Mouse (Mus musculus) limb, embryonic 10.5 days (tissue): ENCODE measurements around the gene Prdm8. TPM values are rescaled to one million over a fixed set of nuclear protein-coding genes. Genes with fewer than 3 reads are reported as not detected.

Source experiments
- DNase-seq: peaks from one replicate; pipeline ENCODE4 v3.0.0-alpha.2; 2017; ENCODE audit warnings: low spot score
- H3K27ac ChIP-seq: fragments of 300-500 bp; sonication (generic); 2 replicates; pipeline ENCODE4 v1.5.1; 2016; ENCODE audit warnings: mild to moderate bottlenecking
- H3K27me3 ChIP-seq: fragments of 300-500 bp; sonication (generic); 2 replicates; pipeline ENCODE4 v1.6.1; 2016; ENCODE audit warnings: low read depth, mild to moderate bottlenecking; ENCODE audit not compliant: poor library complexity, severe bottlenecking
- H3K36me3 ChIP-seq: fragments of 300-500 bp; sonication (generic); 2 replicates; pipeline ENCODE4 v1.6.1; 2016; ENCODE audit warnings: mild to moderate bottlenecking, moderate library complexity
- H3K4me1 ChIP-seq: fragments of 300-500 bp; sonication (generic); 2 replicates; pipeline ENCODE4 v1.6.1; 2016
- H3K4me3 ChIP-seq: fragments of 300-500 bp; sonication (generic); 2 replicates; pipeline ENCODE4 v1.5.1; 2016; ENCODE audit warnings: mild to moderate bottlenecking, moderate library complexity
- H3K9me3 ChIP-seq: fragments of 300-500 bp; sonication (generic); replicated peaks from 2 replicates; pipeline ENCODE4 v1.6.1; 2016; ENCODE audit warnings: mild to moderate bottlenecking
- WGBS: fragments of 180-500 bp; shearing (Covaris S2); methylation state at CpG from one replicate; pipeline ENCODE4 v1.1.7; 2016; 5-methylcytosine and 5-hydroxymethylcytosine counted together
- polyA plus RNA-seq: library from polyadenylated mRNA; unstranded; fragments of >200 nt; fragmentation: Nextera tagmentation; extraction: Ambion mirVana; gene quantifications from 2 replicates; pipeline ENCODE4 v1.2.1, GENCODE M21; 2016

Gene Prdm8
- polyA plus RNA-seq = 0.08 TPM in 1 of 2 replicates, not detected in the other

GRCm38 (mm10) chr5:98167180-98167824, at the start of gene Prdm8:
Gene Prdm8, plus strand, starts transcription at chr5:98167198.
- Histone ChIP-seq H3K36me3 (no peaks in the 10 kb centered on the region), H3K27ac (peak within 1 kb of the TSS; percentile 58; the same call in 1 of the 2 replicates), H3K4me1 (peaks cover 47% of the 10 kb centered on the region), H3K27me3 (peaks cover 81% of the 10 kb centered on the region), H3K4me3 (peak within 1 kb of the TSS; percentile 60), H3K9me3 (no peaks in the 10 kb centered on the region)
- WGBS = 1% methylated on average over 46 of the region's 51 CpGs
- DNase-seq = peak; percentile 91

DNA sequence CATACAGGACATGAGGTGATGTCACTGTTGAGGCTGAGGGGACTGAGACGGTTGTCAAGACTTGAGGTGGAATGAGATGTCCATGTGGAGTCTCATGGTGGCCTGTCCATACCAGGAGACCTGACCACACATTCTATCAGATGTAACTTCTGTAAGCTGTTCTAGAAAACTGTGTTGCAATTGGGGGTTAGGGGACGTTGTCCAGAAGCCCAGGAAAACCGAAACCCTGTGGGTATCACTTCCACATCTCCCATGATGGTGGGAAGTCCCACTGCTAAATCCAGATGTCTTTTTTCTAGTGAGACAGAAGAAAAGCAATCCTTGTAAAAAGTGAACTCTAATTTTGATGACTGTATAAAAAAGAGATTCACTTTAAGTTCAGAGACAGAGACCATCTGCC, 39.9 kb upstream of the Prdm8 start:
- Histone ChIP-seq H3K4me3 (no peak overlapping the region), H3K27me3 (no peaks in the 10 kb centered on the region), H3K9me3 (no peaks in the 10 kb centered on the region), H3K27ac (no peak overlapping the region), H3K36me3 (no peaks in the 10 kb centered on the region), H3K4me1 (no peaks in the 10 kb centered on the region)
- WGBS = 87% methylated on average over 3 of the region's 3 CpGs
- no peak for DNase-seq

GRCm38 (mm10) chr5:98138545-98139296, 28.3 kb upstream of the Prdm8 start:
- no peaks in the 10 kb centered on the region for H3K9me3 ChIP-seq
- peaks cover 11% of the 10 kb centered on the region; the same call in 1 of the 2 replicates for H3K4me1 ChIP-seq
- no peak for DNase-seq
- WGBS = 88% methylated on average over 14 of the region's 14 CpGs
- H3K4me3 ChIP-seq = no peak overlapping the region
- no peaks in the 10 kb centered on the region for H3K36me3 ChIP-seq
- no peak overlapping the region for H3K27ac ChIP-seq
- H3K27me3 ChIP-seq = no peaks in the 10 kb centered on the region

GRCm38 (mm10) chr5:98139297-98139660, 27.7 kb upstream of the Prdm8 start:
- Histone ChIP-seq H3K27ac (no peak overlapping the region), H3K36me3 (no peaks in the 10 kb centered on the region), H3K27me3 (no peaks in the 10 kb centered on the region), H3K4me3 (no peak overlapping the region), H3K4me1 (peaks cover 11% of the 10 kb centered on the region; the same call in 1 of the 2 replicates), H3K9me3 (no peaks in the 10 kb centered on the region)
- DNase-seq = no peak
- 87% methylated on average over 3 of the region's 3 CpGs for WGBS

DNA sequence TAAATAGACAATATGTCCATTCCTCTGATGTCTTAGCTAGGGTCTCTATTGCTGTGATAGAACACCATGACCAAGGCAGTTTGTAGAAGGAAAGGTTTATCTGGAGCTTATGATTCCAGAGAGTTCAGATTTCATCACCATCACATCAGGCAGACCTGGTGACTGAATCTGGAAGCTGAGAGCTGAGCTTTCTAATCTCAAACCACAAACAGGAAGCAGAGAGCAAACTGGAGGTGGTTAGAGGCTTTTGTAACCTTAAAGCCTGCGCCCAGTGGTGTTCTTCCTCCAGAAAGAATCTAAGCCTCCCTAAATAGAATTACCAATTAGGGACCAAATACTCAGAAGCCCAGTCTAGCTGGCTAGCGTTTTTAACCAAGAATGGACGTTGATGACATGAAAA, 20.1 kb upstream of the Prdm8 start:
- DNase-seq = no peak
- H3K27ac ChIP-seq = no peak overlapping the region
- no peak overlapping the region for H3K4me3 ChIP-seq
- H3K4me1 ChIP-seq = peaks cover 9% of the 10 kb centered on the region; the same call in 1 of the 2 replicates
- no peaks in the 10 kb centered on the region for H3K9me3 ChIP-seq
- H3K36me3 ChIP-seq = no peaks in the 10 kb centered on the region
- 77% methylated on average over 3 of the region's 3 CpGs for WGBS
- no peaks in the 10 kb centered on the region for H3K27me3 ChIP-seq

DNA sequence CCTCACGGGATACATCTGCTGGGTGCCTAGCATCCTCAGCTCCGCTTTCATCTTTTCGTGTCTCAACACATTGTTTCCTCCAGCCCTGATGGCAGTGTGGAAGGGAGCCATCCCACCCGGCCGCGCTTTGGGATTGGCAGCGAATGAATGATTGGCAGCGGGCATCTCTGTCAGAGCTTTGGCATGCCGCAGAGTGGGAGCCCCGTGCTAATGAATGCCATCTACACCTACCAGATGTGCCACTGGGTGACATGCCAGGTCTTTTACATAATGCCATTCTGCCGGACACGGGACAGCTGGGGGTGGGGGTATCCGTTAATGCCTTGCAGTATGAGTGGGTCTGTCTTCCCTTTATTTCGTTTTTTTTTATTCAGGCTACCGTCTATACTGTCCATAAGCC, 882 bp upstream of the Prdm8 start:
- Histone ChIP-seq H3K9me3 (no peaks in the 10 kb centered on the region), H3K4me3 (0 out of 2 replicates have a peak overlapping the region, but pooled peaks have one; percentile 60), H3K27me3 (peaks cover 69% of the 10 kb centered on the region), H3K27ac (no peak overlapping the region), H3K4me1 (peaks cover 41% of the 10 kb centered on the region), H3K36me3 (no peaks in the 10 kb centered on the region)
- no peak for DNase-seq
- WGBS = under 1% methylated on average over 15 of the region's 15 CpGs

GRCm38 (mm10) chr5:98168356-98169285, 1.6 kb downstream of the Prdm8 start:
- Histone ChIP-seq H3K9me3 (no peaks in the 10 kb centered on the region), H3K4me3 (peak overlapping the region; percentile 60), H3K27ac (no peak overlapping the region), H3K4me1 (peaks cover 55% of the 10 kb centered on the region), H3K27me3 (peaks cover 94% of the 10 kb centered on the region), H3K36me3 (no peaks in the 10 kb centered on the region)
- WGBS = under 1% methylated on average over 37 of the region's 37 CpGs
- DNase-seq = peak; percentile 57

DNA sequence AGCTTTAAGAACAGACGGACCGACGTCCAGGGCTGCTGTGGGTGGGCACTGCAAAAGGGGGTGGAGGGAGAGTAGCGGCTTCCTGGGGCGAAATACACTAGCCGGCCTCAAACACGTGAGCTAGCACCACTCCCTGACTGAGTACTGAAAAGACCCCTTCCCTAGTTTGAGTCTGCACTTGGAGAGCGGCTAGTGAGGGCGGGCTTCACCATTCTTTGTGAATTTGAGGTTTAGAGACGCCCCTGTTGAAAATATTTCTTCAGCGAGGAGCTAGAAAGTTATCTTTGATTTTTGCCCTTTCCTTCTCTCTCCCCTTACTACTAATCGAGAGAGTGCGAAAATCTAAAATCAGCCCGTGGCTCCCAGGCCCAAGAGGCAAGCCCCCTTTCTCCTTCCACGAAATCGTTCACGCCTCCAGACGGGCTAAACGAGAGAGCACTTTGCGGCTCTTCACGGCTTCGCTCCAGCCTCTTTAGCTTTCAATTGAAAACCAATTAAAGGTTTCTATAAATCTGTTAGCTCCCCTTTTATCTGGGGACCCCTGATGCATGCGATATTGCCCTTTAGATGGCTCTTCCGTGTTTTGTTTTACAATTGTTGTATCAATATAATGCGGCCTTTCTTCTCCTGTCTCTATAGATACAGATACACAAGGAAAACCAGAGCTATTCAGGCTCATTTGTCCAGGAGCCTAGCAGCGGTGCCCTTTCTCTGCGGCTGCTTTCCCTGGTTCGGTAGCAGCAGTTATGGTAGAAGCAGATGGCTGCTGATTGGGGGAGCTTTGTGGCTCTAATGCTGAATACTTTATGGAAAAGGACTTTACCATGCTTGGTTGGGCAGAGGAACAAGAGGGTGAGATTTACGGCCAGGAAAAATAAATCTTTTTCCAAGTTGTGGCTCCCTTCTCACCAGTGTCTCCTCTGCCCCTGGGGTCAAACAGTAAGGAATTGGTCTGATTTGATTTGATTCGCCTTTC, 2.7 kb downstream of the Prdm8 start:
- Histone ChIP-seq H3K4me3 (peak overlapping the region; percentile 60; the same call in 1 of the 2 replicates), H3K27me3 (peaks cover 100% of the 10 kb centered on the region), H3K9me3 (no peaks in the 10 kb centered on the region), H3K36me3 (no peaks in the 10 kb centered on the region), H3K4me1 (peaks cover 55% of the 10 kb centered on the region), H3K27ac (no peak overlapping the region)
- WGBS = under 1% methylated on average over 30 of the region's 30 CpGs
- peak; percentile 43 for DNase-seq

- H3K4me1 ChIP-seq = peaks cover 48% of the 10 kb centered on the region
- peak; percentile 44 for DNase-seq
- peaks cover 100% of the 10 kb centered on the region for H3K27me3 ChIP-seq
- no peak overlapping the region for H3K27ac ChIP-seq
- H3K4me3 ChIP-seq = no peak overlapping the region
- no peaks in the 10 kb centered on the region for H3K36me3 ChIP-seq
- H3K9me3 ChIP-seq = no peaks in the 10 kb centered on the region
- 3% methylated on average over 9 of the region's 9 CpGs for WGBS
Measured at GRCm38 (mm10) chr5:98171651-98172230, 4.7 kb downstream of the Prdm8 start.

GRCm38 (mm10) chr5:98172502-98173181, 5.6 kb downstream of the Prdm8 start:
- no peak overlapping the region for H3K27ac ChIP-seq
- no peak overlapping the region for H3K4me3 ChIP-seq
- no peaks in the 10 kb centered on the region for H3K9me3 ChIP-seq
- H3K4me1 ChIP-seq = peaks cover 39% of the 10 kb centered on the region
- H3K36me3 ChIP-seq = no peaks in the 10 kb centered on the region
- WGBS = 2% methylated on average over 15 of the region's 15 CpGs
- H3K27me3 ChIP-seq = peaks cover 100% of the 10 kb centered on the region
- peak; percentile 50 for DNase-seq

DNA sequence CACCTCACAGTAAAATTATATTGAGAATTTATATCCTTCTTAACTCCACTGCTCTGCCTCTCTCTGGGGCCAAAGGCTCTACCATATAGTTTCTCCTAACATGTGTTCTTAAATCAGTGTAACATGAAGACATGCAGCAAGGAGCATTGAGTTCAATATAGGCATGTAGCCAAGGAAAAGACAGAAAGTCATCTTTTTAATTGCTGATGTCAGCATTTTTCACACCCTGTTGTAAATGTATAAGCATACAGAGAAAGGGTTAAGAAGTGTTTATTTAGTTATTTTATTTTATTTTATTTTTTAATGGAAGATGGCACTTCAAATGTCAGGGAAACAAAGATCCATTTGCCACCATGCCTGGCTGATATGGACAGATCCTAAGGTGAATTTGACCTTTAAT, 6.7 kb downstream of the Prdm8 start:
- Histone ChIP-seq H3K27ac (no peak overlapping the region), H3K4me1 (peaks cover 29% of the 10 kb centered on the region), H3K36me3 (no peaks in the 10 kb centered on the region), H3K9me3 (no peaks in the 10 kb centered on the region), H3K27me3 (peaks cover 100% of the 10 kb centered on the region), H3K4me3 (no peak overlapping the region)
- no peak for DNase-seq
